Mouse (Mus musculus): Measurements from ENCODE around the gene E2f2.

The E2f2 gene

GRCm38 (mm10) chr4:136172011-136172541 lies at the start of gene E2f2:
TSS of gene E2f2 (plus strand) at chr4:136172394.
- DNase-seq (ENCODE audit: low read depth), result peak; percentile 83

- peak; percentile 83 for DNase-seq (ENCODE audit: low read depth)
These were observed 48.9 kb upstream of the E2f2 start for GRCm38 (mm10) chr4:136123111-136123791.

GRCm38 (mm10) chr4:136123792-136124161 lies 48.4 kb upstream of the E2f2 start:
- no peak for DNase-seq (ENCODE audit: low read depth)

GRCm38 (mm10) chr4:136124581-136124980 lies 47.6 kb upstream of the E2f2 start:
- DNase-seq (ENCODE audit: low read depth), result peak; percentile 47

- no peak for DNase-seq (ENCODE audit: low read depth)
These were observed 46.7 kb upstream of the E2f2 start for GRCm38 (mm10) chr4:136125458-136125857.

GRCm38 (mm10) chr4:136126019-136126418 lies 46.2 kb upstream of the E2f2 start:
- no peak for DNase-seq (ENCODE audit: low read depth)

- DNase-seq (ENCODE audit: low read depth), result no peak
These were observed 44.5 kb upstream of the E2f2 start for GRCm38 (mm10) chr4:136127670-136128069.

GRCm38 (mm10) chr4:136129842-136130241 lies 42.4 kb upstream of the E2f2 start:
- DNase-seq (ENCODE audit: low read depth), result no peak

GRCm38 (mm10) chr4:136133801-136134200 lies 38.4 kb upstream of the E2f2 start:
- no peak for DNase-seq (ENCODE audit: low read depth)

GRCm38 (mm10) chr4:136134418-136134977 lies 37.7 kb upstream of the E2f2 start:
- DNase-seq (ENCODE audit: low read depth), result no peak

- DNase-seq (ENCODE audit: low read depth), result no peak
These were observed 37.0 kb upstream of the E2f2 start for GRCm38 (mm10) chr4:136134978-136135873.

GRCm38 (mm10) chr4:136135874-136136728 lies 36.1 kb upstream of the E2f2 start:
- DNase-seq (ENCODE audit: low read depth), result no peak

- no peak for DNase-seq (ENCODE audit: low read depth)
These were observed 32.7 kb upstream of the E2f2 start for GRCm38 (mm10) chr4:136139326-136140110.

- peak; percentile 80 for DNase-seq (ENCODE audit: low read depth)
These were observed 31.6 kb upstream of the E2f2 start for GRCm38 (mm10) chr4:136140327-136141250.

GRCm38 (mm10) chr4:136142267-136143192 lies 29.7 kb upstream of the E2f2 start:
- DNase-seq (ENCODE audit: low read depth), result no peak

GRCm38 (mm10) chr4:136143193-136143976 lies 28.8 kb upstream of the E2f2 start, which contains the start of gene Id3:
TSS of gene Id3 (plus strand) at chr4:136143497.
- no peak for DNase-seq (ENCODE audit: low read depth)

- DNase-seq (ENCODE audit: low read depth), result no peak
These were observed 27.9 kb upstream of the E2f2 start for GRCm38 (mm10) chr4:136144126-136144926.
